Mouse (Mus musculus): Measurements from ENCODE around the gene Ceacam9.
"Not testable (repeated sequence)": the region's sequence is repeated elsewhere in the genome, so short reads cannot be mapped to it uniquely, and the experiment has no call there.

Gene Ceacam9

GRCm38 (mm10) chr7:16721629-16722028 lies at the start of gene Ceacam9:
Gene Ceacam9 (plus strand): TSS chr7:16721929.
- no peak for DNase-seq (ENCODE audit: low spot score)

- no peak for DNase-seq (ENCODE audit: low spot score)
These were observed 47.9 kb upstream of the Ceacam9 start for GRCm38 (mm10) chr7:16673823-16674222.

- DNase-seq (ENCODE audit: low spot score) = not testable (repeated sequence)
These were observed 47.0 kb upstream of the Ceacam9 start for GRCm38 (mm10) chr7:16674699-16675098.

DNA sequence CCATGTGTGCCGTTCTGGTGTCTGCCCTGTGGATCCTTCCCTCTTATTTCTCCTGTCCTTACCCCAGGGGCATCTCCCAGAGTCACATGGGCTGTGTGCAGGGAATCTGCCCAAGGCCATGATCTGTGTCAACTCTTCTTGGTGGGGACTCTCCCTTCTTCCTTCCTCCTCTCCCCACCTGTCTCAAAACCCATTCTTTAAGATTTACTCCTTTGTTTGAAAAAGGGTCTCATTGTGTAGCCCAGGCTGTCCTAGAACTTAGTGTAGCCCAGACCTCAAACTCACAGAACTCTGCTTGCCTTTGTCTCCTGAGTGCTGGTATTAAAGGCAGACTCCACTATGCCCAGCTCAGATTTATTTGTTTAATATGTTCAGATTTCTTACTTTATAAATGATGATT lies 46.1 kb upstream of the Ceacam9 start, which contains the start of gene Ceacam15:
Gene Ceacam15, minus strand, starts transcription at position 101 of the 400 bp plus-strand sequence.
- no peak for DNase-seq (ENCODE audit: low spot score)

GRCm38 (mm10) chr7:16680194-16680593 lies 41.5 kb upstream of the Ceacam9 start:
- not testable (repeated sequence) for DNase-seq (ENCODE audit: low spot score)

DNA sequence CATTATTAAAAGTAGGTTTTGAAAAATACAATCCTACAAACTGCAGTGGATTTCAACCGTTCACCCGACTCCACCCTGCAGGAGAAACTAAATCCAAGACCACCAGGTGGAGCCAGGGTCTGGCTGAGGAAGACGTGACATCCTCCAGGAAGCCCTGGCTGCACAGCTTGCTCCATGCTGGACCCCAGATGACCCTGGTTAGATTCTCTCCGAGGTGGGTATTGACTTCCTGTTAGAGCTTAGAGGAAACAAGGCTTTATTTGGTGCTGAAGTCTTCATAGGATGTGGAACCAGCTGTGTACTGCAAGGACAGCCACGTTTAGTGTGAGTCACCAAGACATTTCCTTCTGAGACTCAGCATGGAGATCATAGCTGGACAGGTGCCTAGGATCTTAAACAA lies 32.5 kb upstream of the Ceacam9 start:
- DNase-seq (ENCODE audit: low spot score) = no peak

DNA sequence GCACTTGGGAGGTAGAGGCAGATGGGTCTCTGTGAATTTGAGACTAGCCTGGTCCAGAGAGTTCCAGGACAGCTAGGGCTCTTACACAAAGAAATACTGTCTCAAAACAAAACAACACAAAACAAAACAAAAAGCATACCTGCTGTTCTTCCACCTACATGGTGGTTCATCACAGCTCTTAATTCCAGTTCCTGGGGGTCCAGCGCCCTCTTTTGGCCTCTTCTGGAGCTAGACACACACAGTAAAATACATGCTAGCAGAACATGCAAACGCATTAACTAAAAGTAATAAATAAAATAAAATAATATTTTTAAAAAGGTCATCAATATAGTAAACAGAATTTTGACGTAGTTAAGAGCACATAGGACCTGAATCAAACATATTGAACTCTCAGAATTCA lies 26.7 kb upstream of the Ceacam9 start:
- DNase-seq (ENCODE audit: low spot score) = peak; percentile 34

DNA sequence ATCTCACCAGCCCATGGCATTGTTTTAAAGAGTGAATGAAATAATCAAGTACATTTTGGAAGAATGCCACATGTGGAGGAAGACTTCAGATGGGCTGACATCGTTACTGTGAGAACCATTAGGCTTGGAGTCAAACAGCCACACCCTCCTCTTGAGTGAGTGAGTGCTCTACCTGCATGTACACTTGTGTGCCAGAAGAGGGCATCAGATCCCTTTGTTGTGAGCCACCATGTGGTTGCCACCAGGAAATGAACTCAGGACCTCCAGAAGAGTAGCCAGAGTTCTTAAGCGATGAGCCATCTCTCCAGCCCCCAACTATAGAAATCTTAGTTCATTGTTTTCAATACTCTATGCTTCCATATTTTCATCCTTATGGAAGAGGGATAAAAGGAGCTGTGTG lies 22.7 kb upstream of the Ceacam9 start:
- peak; percentile 10 for DNase-seq (ENCODE audit: low spot score)

DNA sequence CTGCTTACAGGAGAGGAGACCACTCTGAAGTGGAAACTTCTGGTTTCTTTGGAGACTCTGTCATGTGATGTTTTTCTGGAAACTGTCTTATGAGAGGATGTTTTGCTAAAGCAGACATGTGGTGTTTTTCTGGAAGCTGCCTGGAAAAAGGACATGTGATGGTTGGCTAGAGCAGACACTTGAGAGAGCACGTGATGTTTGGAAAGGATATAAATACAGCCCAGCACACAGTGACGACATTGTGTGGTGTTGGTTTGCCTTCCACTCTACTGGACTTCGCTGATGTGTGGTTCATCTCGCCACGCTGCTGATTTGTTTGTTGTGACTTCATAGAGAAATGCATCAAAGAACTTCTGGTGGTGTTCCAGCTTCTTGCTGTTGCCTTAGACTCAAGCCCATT lies 21.1 kb upstream of the Ceacam9 start:
- DNase-seq (ENCODE audit: low spot score) = peak; percentile 11

- no peak for DNase-seq (ENCODE audit: low spot score)
These were observed 15.3 kb upstream of the Ceacam9 start for GRCm38 (mm10) chr7:16706385-16706784.

DNA sequence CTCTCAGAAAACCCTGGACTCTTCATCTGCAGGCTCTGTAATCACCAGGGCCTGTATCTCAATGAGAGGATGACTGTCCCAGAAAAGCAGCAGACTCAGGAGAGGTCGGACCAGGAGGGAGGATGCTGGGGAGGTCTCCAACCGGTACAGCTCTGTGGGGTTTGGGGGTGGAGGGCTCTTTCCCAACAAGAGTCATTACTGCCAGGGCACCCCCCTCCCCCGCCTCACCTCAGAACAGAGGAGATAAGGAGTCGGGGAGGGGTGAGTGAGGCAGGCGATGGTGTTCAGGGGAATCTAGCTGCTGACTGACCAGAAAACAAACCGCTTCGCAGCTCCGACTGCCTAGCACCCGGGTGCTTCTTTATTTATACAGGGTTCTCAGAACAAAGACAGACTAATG lies 13.5 kb upstream of the Ceacam9 start:
- DNase-seq (ENCODE audit: low spot score) = no peak

DNA sequence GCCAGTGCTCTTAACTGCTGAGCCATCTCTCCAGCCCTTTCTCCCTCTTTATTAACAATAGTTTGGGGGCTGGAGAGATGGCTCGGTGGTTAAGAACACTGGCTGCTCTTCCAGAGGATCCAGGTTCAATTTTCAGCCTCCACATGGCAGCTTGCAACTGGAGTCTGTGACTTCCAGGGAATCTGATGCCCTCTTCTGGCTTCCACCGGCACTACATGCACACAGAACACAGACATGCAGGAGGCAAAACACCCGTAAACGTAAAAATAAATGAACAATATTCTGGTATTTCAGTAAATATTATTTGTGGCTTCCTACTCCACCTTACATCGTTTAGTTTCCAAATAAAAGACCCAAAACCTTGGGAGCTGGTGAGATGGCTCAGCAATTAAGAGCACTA lies 11.1 kb upstream of the Ceacam9 start:
- DNase-seq (ENCODE audit: low spot score) = no peak

DNA sequence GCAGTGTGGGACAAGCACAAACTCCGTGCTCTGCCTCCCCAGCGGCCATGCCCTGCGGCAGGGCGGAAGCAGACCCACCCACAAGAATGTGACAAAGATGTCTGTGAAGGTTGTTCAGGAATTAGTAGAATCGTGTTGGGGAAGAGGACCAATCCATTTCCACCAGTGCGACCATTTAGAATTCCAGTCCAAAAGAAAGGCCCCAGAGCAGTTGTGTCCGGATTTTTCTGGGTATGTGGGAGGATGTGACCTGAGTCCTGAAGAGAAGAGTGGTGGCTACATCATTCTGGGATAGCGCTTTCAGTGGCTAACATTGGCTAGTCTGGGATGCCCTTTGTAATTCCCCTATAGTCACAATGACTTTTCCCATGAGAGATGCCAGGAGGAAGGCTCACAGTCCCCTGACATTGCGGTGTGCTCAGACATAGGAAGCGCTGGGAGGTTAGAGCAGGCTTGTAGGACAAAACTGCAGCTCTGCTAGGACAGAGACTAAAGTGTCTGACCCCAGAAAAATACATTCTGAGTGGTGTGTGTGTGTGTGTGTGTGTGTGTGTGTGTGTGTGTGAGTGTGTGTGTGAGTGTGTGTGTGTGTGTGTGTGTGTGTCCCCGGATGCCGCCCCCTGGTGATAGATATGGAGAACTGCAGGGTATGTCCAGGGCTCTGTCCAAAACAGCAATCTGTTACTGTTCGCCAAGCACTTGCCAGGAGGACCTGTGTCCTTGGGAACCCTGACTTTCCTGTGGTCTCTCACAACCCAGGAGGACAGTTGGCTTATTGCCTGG lies 8.9 kb upstream of the Ceacam9 start:
- DNase-seq (ENCODE audit: low spot score) = no peak

- DNase-seq (ENCODE audit: low spot score) = peak; percentile 23
These were observed 5.1 kb upstream of the Ceacam9 start for GRCm38 (mm10) chr7:16716456-16717152.

GRCm38 (mm10) chr7:16722490-16722889 lies 761 bp downstream of the Ceacam9 start:
- not testable (repeated sequence) for DNase-seq (ENCODE audit: low spot score)

- peak; percentile 77 for DNase-seq (ENCODE audit: low spot score)
These were observed 7.0 kb downstream of the Ceacam9 start for GRCm38 (mm10) chr7:16728596-16729348.

DNA sequence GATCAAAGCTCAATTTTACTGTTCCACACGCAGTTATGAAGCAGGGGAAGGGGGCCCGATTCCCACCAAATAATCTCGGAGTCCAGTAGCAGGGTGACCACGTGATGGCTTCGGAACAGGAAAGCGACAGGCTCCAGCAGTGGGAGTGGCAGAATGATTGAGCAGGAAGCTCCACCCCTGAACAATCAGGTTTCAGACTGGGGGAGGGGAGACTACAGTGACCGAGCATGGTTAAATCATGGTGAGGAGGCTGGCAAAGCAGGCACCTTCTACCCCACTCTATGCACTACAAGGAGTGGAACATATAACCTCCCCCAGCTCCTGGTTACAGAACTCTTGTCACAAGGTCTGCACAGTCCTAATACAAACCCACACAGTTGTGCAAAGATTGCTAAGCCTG lies 7.8 kb downstream of the Ceacam9 start:
- not testable (repeated sequence) for DNase-seq (ENCODE audit: low spot score)

DNA sequence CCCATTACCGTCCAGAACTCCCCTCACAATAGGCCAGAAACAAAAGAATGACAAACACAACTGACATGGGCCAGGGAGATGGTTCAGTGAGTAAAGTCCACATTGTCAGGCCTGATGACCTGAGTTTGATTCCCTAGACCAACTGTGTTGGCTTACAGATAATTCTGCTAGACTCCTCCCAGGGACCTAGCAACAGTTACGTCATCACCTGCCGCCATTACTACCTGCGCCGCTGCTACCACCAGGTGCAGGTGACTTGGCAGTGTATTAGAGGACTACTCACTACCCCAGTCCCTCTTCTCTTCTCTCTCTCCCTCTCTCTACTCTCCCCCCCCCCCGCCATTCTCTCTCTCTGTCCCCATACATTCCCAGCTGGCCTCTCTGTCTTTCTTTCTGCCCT lies 9.1 kb downstream of the Ceacam9 start:
- DNase-seq (ENCODE audit: low spot score) = no peak

DNA sequence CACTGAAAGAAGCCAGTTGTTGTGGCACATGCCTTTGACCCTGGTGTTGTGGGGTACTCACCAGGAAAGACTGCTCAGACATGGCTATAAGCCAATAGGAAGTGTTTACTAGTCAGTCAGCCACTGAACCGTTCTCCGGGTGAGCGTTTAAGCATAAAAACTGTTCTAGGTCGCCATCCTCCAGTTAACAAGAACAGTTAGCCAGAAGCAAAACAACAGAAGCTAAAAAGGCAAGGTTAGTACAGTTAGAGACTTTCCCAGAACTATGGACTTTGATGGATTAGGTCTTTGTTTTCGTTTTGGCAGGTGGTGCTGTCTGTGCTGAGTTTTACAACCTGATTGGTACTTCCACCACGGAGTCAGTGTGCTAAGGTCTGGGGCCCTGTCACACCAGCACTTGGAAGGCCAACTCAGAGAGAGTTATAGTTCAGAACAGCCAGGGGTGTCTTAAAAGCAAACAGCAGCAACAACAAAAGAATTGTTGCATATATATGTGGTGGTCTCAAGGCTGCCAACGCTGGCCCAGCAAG lies 10.2 kb downstream of the Ceacam9 start:
- no peak for DNase-seq (ENCODE audit: low spot score)

- DNase-seq (ENCODE audit: low spot score) = no peak
These were observed 15.9 kb downstream of the Ceacam9 start for GRCm38 (mm10) chr7:16737606-16738072.

DNA sequence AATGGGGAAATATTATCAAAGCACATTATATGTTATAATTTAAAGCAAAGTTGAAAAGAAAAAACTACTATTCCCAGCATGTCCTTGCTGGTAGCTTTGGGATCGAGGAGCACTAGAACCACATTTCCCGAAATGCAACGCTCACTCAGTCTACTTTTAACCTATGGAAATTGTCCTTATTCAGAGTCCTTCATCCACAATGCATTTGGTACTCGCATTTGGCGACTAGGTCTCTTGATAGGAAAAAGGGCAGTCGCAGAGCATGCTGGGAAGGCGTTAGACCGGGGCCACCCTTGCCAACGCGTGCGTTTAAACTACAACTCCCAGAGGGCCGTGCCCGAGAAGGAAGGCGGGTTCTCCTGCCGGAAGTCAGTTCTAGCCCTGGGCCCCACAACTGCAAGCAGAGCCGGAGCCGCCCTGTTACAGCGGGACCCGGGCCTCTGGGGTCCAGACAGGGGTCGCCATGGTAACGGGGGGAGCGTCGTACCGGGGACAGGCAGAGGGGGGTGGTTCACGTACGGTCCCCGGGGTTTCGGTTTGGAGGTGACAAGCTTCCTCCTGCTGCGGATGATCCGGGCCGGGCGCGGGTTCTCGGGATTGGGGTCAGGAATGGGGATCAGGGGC lies 16.5 kb downstream of the Ceacam9 start, which contains the start of gene Ap2s1:
Gene Ap2s1, plus strand, starts transcription at position 338 of the 624 bp plus-strand sequence.
- peak; percentile 97 for DNase-seq (ENCODE audit: low spot score)

Data from adipocyte (in vitro differentiated cells).